Mouse (Mus musculus): ENCODE measurements around the gene Hoxb7. TPM values are rescaled to one million over a fixed set of nuclear protein-coding genes. Genes with fewer than 3 reads are reported as not detected.

The Hoxb7 gene
- total and polyA plus RNA-seq, 2 experiments from 2014 or later, result not detected

DNA sequence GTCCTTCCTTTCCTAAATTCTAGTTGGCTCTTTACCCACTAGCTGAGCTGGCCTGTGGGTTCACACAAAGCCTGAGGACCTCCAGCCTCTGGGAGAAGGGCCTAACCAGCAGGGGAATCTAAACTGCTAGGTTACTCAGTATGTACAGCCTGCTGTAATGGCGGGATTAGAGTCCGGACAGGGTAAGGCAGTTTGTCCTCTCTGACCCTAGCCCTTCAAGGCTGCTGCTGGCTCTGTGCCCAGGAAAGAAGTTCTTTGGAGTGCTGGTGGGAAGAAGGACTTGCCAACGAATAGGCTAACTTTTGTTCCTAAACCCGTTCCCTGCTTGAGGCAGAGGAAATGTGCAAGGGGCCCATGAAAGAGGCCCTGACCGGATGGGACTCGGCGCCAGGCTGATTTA lies 20.5 kb upstream of the Hoxb7 start:
- no peaks in the 10 kb centered on the region for H3K9me3 ChIP-seq (ENCODE audit: low read length)
- WGBS, result 3% methylated on average over 7 of the region's 7 CpGs
- H3K36me3 ChIP-seq (ENCODE audit: insufficient read depth, low read length), result no peaks in the 10 kb centered on the region
- H3K9ac ChIP-seq (replicated peaks; ENCODE audit: low read length, poor library complexity, severe bottlenecking), result no peak overlapping the region
- H3K4me3 ChIP-seq (ENCODE audit: low read depth, low read length), result no peak overlapping the region
- ATAC-seq (ENCODE audit: low FRiP score), result no peak
- H3K4me2 ChIP-seq (ENCODE audit: low read depth, low read length, poor library complexity, severe bottlenecking), result no peak overlapping the region
- TF ChIP-seq CTCF (IDR thresholded peaks at IDR 0.05), result no peak
- no peak overlapping the region for H3K27ac ChIP-seq (ENCODE audit: low read depth, low read length)
- no peaks in the 10 kb centered on the region for H3K4me1 ChIP-seq (ENCODE audit: insufficient read depth, low read length)
- peaks cover 94% of the 10 kb centered on the region for H3K27me3 ChIP-seq (ENCODE audit: insufficient read depth, low read length)
- no peak for DNase-seq (ENCODE audit: low spot score)

DNA sequence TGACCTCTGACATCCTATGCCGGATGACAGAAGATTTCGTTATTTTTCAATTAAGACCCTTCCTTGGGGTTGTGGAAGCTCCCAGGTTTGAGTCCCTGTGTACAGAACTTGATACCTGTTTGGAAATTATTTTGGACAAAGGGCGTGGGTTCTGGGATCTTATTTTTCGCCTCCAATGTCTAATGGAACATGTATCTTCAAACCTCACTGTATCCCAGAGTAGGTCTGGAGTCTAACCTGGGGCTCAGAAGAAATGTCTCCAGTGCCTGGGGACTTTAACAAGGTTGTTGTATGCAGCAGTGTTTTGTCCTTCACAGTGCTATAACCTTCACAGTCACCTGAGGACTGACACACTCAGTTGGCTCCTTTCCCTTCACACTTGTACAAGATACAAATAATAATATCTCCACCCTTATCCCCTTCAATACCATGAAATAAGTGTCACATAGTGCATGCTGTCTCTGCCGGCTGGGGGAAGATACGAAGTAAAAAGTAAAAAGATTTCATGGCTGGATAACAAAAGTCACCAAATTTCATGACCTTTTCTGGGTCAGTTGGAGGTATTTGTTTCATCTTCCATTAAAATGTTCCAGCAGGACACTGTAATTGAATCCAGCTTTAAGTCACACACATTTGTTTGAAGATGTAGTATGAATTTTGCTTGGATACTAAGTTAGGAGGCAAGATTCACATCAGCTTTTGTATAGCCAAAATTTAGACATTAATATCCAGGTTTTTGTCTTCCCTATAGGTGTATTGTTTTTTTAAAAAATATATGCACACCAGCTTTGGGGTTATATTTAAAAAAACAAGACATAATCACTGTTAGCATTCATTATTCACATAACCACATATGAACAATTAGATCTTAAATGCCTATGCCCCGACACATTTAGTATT lies 19.2 kb upstream of the Hoxb7 start:
- Histone ChIP-seq H3K9me3 (ENCODE audit: low read length) (no peaks in the 10 kb centered on the region), H3K4me1 (ENCODE audit: insufficient read depth, low read length) (no peaks in the 10 kb centered on the region), H3K9ac (replicated peaks; ENCODE audit: low read length, poor library complexity, severe bottlenecking) (no peak overlapping the region), H3K27ac (ENCODE audit: low read depth, low read length) (no peak overlapping the region), H3K27me3 (ENCODE audit: insufficient read depth, low read length) (peaks cover 94% of the 10 kb centered on the region), H3K36me3 (ENCODE audit: insufficient read depth, low read length) (no peaks in the 10 kb centered on the region), H3K4me3 (ENCODE audit: low read depth, low read length) (no peak overlapping the region), H3K4me2 (ENCODE audit: low read depth, low read length, poor library complexity, severe bottlenecking) (no peak overlapping the region)
- no peak for TF ChIP-seq CTCF (IDR thresholded peaks at IDR 0.05)
- ATAC-seq (ENCODE audit: low FRiP score) (no peak), DNase-seq (ENCODE audit: low spot score) (no peak)
- WGBS, result 10% methylated on average over 7 of the region's 7 CpGs

DNA sequence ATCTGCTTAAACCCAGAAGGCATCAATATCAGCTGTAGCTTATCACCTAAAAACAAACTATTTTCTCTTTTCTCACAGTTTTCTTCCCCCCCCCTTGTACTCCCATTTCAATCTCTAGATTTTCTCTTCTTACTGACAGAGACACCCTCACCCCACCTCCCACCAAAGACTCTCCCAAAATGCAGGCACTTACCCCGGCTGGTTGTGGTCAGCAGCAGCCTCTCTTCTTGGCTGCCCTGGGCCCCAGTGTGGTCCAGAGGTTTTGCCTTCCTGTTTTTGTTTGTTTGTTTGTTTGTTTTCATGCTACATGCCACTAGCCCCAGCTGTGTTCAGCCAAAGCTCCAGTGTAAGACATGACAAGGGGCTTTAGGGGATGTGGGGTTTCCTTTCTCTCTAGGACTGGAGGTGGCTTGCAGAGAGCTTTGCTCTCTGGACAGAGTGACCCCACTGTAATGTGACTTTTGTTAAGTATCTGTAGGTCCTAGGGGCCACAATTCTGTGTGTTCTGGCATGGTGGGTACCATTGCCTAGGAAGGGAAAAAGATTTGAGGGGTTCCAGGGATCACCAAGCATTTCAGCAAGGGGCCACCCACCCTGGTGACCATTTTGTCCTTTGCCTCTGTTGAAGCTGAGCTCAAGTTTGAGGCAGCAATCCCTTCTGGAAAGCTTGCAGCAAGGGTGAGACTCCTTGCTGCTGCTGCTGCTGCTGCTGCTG lies 18.2 kb upstream of the Hoxb7 start:
- no peaks in the 10 kb centered on the region for H3K4me1 ChIP-seq (ENCODE audit: insufficient read depth, low read length)
- no peak overlapping the region for H3K4me3 ChIP-seq (ENCODE audit: low read depth, low read length)
- no peak for TF ChIP-seq CTCF (IDR thresholded peaks at IDR 0.05)
- 3% methylated on average over 1 of the region's 1 CpGs for WGBS
- H3K27ac ChIP-seq (ENCODE audit: low read depth, low read length), result no peak overlapping the region
- DNase-seq (ENCODE audit: low spot score), result no peak
- H3K36me3 ChIP-seq (ENCODE audit: insufficient read depth, low read length), result no peaks in the 10 kb centered on the region
- ATAC-seq (ENCODE audit: low FRiP score), result no peak
- peaks cover 94% of the 10 kb centered on the region for H3K27me3 ChIP-seq (ENCODE audit: insufficient read depth, low read length)
- no peaks in the 10 kb centered on the region for H3K9me3 ChIP-seq (ENCODE audit: low read length)
- H3K4me2 ChIP-seq (ENCODE audit: low read depth, low read length, poor library complexity, severe bottlenecking), result no peak overlapping the region
- H3K9ac ChIP-seq (replicated peaks; ENCODE audit: low read length, poor library complexity, severe bottlenecking), result no peak overlapping the region

DNA sequence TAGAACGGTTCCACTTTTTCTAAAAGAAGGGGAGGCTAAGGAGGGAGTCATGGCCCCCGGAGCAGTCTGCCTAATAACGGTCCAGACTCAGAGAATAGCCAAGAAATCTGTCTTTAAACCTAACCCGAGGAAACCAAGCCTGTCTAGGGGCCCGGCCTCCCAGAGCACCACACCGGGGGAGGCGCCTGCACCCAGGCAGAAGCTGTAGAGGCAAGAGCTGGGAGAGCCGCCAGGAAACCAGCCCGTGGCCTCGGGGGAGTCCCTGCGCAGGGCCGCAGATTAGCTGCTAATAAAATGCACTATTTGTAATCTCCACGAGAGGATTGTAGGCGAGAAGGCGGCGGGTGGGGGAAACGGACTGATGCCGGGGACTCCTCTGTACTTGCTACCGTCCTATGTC lies 16.6 kb upstream of the Hoxb7 start:
- WGBS, result 1% methylated on average over 19 of the region's 19 CpGs
- no peak overlapping the region for H3K9ac ChIP-seq (replicated peaks; ENCODE audit: low read length, poor library complexity, severe bottlenecking)
- H3K36me3 ChIP-seq (ENCODE audit: insufficient read depth, low read length), result no peaks in the 10 kb centered on the region
- TF ChIP-seq CTCF (IDR thresholded peaks at IDR 0.05), result no peak
- H3K4me3 ChIP-seq (ENCODE audit: low read depth, low read length), result no peak overlapping the region
- no peaks in the 10 kb centered on the region for H3K9me3 ChIP-seq (ENCODE audit: low read length)
- no peak for ATAC-seq (ENCODE audit: low FRiP score)
- no peak overlapping the region for H3K27ac ChIP-seq (ENCODE audit: low read depth, low read length)
- peaks cover 95% of the 10 kb centered on the region for H3K27me3 ChIP-seq (ENCODE audit: insufficient read depth, low read length)
- DNase-seq (ENCODE audit: low spot score), result no peak
- no peak overlapping the region for H3K4me2 ChIP-seq (ENCODE audit: low read depth, low read length, poor library complexity, severe bottlenecking)
- H3K4me1 ChIP-seq (ENCODE audit: insufficient read depth, low read length), result no peaks in the 10 kb centered on the region

DNA sequence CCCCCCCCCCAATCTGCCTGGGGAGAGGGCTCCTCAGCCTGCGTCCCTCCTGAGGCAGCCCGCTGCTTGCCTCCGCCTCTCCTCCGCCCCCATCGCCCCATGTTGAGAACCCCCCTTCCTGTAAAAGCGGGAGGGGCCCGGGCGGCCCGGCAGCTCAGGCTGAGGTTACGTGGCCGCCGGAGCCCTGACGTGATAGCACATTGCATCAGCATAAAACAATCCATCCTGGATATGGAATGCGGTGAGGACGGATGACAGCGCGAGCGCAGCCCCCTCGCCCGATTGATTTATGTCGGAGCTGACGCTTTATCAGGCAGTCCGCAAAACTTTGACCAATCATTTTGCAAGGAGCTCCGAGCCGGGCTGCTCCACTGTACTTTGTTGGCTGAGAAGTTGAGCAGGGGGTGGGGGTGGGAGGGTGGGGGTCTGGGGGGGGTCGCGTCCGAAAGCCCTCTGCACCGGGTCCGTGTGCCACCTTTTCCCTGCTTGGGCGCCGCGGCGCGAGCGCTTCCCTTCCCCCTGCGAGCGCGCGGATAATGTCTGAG lies 15.4 kb upstream of the Hoxb7 start, which contains the start of gene Hoxb9:
Gene Hoxb9 (plus strand): TSS at position 462 of the 545 bp plus-strand sequence.
- H3K9ac ChIP-seq (replicated peaks; ENCODE audit: low read length, poor library complexity, severe bottlenecking), result no peak within 1 kb of the TSS

More for the DNA sequence above, 15.4 kb upstream of the Hoxb7 start, which contains the start of gene Hoxb9:
- Histone ChIP-seq H3K9me3 (ENCODE audit: low read length) (no peaks in the 10 kb centered on the region), H3K4me2 (ENCODE audit: low read depth, low read length, poor library complexity, severe bottlenecking) (peak within 1 kb of the TSS; percentile 4; the same call in 1 of the 2 replicates), H3K4me3 (ENCODE audit: low read depth, low read length) (no peak within 1 kb of the TSS), H3K36me3 (ENCODE audit: insufficient read depth, low read length) (no peaks in the 10 kb centered on the region), H3K27me3 (ENCODE audit: insufficient read depth, low read length) (peaks cover 97% of the 10 kb centered on the region), H3K4me1 (ENCODE audit: insufficient read depth, low read length) (no peaks in the 10 kb centered on the region), H3K27ac (ENCODE audit: low read depth, low read length) (no peak within 1 kb of the TSS)
- under 1% methylated on average over 35 of the region's 40 CpGs for WGBS
- no peak for TF ChIP-seq CTCF (IDR thresholded peaks at IDR 0.05)
- ATAC-seq (ENCODE audit: low FRiP score) (no peak), DNase-seq (ENCODE audit: low spot score) (no peak)
